Mouse (Mus musculus): Measurements from ENCODE around the gene Gnl1.

DNA sequence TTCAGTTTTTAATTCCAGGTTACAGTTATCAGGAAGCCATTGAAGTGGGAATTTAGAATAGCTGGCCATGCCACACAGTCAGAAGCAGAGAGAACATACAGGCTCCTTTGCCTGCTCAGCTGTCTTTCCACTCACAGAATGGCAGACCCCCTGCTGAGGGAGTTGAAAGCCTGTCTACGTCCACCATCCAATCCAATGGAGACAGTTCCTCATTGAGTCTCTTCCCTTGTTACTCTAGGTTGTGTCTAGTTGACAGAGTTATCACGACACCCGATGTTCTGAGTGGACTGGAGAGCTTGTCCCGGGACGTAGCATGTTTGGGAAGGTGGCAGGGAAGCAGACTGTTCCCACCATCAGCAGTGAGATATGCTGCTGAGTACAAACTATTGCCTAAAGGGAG, 45.5 kb downstream of the Gnl1 start:
- TF ChIP-seq CTCF (IDR thresholded peaks at IDR 0.05; ENCODE audit: low read depth) (no peak), EP300 (optimal IDR thresholded peaks at IDR 0.05) (no peak)

All from stomach, postnatal 0 days (tissue).